Mouse (Mus musculus) lung, postnatal 0 days (tissue): ENCODE results near the gene Pdap1.

ENCODE experiments used
- CTCF ChIP-seq: IDR thresholded peaks from 2 replicates; pipeline ENCODE4 v1.5.1; 2016; ENCODE audit warnings: antibody characterized with exemption, mild to moderate bottlenecking
- EP300 ChIP-seq: IDR thresholded peaks from 2 replicates; pipeline ENCODE4 v1.6.1; 2016; ENCODE audit warnings: antibody characterized with exemption, mild to moderate bottlenecking, control low read depth

DNA sequence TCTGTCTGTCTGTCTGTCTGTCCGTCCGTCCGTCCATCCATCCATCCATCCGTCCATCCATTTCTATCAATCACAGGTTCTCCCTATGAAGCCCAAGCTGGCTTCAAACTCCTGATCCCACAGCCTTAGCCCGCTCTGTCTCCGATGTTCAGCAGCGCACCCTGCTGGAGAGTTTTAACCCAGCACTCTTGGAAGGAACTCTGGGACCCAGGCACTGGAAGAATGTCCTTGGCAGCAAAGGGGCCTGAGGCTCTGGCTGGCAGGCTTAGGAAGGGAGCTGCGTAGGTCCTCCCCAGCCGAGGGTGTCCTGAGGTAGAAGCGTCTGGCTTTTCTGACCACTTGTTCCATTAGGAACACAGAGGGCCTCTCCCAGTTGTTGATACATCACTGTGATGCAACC lies 23.1 kb downstream of the Pdap1 start:
- peak; percentile 79 for TF ChIP-seq CTCF
- TF ChIP-seq EP300 = no peak
